Mouse (Mus musculus): Measurements from ENCODE around the gene Vamp8. TPM values are rescaled to one million over a fixed set of nuclear protein-coding genes. Genes with fewer than 3 reads are reported as not detected.
A peak's percentile ranks its signal among the peaks of the same experiment; 100 is the strongest.

Vamp8 gene
- polyA plus RNA-seq, 1 experiment from 2014 or later = 189 TPM

DNA sequence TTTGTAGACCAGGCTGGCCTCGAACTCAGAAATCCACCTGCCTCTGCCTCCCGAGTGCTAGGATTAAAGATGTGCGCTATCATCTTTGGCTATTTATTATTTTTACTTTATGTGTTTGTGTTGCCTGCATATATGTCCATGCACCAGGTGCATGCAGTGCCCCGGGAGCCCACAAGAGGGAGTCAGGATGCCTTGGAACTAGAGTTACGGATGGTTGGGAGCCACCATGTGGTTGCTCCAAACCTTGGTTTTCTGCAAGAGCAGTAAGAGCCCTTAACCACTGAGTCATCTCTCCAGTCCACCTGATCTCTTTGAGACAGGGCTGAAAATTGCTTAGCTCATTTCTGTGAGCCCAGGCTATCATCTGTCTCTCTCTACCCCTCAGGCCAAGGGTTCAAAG, 16.6 kb upstream of the Vamp8 start:
- ChIA-PET POLR2A (no interaction called here), CTCF (interaction anchor here (0.6 to 1.3 kb wide), 14 partner anchors 9 to 834 kb away, joined by 3 to 5 read pairs (median 3); no protein-coding TSS in a partner anchor)
- DNase-seq (ENCODE audit: low read depth, low spot score) (no peak), ATAC-seq (peak; percentile 91)
- in situ Hi-C loops (cut with MboI; ENCODE audit: low pct_unique_long_range_greater_than_20kb) = loop anchor here (5.0 kb wide), 1 partner anchor 125 kb away; no protein-coding TSS in a partner anchor
- no peaks in the 10 kb centered on the region for H3K27me3 ChIP-seq
- peak; percentile 97 for TF ChIP-seq CTCF (IDR thresholded peaks at IDR 0.05)

DNA sequence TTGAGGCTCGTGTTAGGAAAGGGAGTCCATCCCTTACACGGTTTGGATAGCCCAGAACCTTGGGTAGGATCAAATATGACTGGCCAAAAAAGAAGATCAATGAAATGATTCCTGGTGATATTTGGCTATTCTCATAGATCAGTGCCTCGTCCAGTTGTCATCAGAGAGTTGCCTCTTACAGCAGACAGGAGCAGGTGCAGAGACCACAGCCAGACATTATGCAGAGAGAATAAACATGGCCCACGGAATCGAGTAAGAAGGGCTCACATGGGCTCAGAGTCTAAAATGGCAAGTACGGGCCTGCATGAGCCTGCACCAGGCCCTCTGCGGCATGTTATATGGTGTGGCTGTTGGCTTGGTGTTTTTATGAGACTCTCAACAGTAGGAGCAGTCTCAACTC, 14.9 kb upstream of the Vamp8 start:
- H3K27me3 ChIP-seq = no peaks in the 10 kb centered on the region
- no peak for TF ChIP-seq CTCF (IDR thresholded peaks at IDR 0.05)
- in situ Hi-C loops (cut with MboI; ENCODE audit: low pct_unique_long_range_greater_than_20kb) = loop anchor here (5.0 kb wide), 1 partner anchor 123 kb away; no protein-coding TSS in a partner anchor
- POLR2A ChIA-PET = no interaction called here
- CTCF ChIA-PET = no interaction called here
- DNase-seq (ENCODE audit: low read depth, low spot score) (no peak), ATAC-seq (no peak)

DNA sequence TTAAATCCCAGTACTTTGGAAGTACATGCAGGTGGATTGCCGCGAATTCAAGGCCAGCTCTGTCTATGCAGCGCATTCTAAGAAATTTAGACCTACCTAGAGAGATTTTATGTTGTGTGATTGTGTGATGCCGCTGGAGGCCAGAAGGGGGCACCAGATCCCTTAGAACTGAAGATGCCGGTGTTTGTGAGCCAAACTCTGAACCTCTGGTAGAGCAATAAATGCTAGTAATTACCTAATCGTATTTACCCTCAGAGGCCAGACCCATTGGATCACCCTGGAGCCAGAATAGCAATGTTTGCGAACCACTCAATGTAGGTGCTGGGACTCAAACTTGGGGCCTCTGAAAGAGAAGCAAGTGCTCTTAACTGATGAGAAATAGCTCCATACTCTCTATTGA, 11.4 kb upstream of the Vamp8 start:
- POLR2A ChIA-PET = no interaction called here
- no peaks in the 10 kb centered on the region for H3K27me3 ChIP-seq
- ATAC-seq (no peak), DNase-seq (ENCODE audit: low read depth, low spot score) (no peak)
- peak; percentile 94 for TF ChIP-seq CTCF (IDR thresholded peaks at IDR 0.05)
- CTCF ChIA-PET = interaction anchor here (0.7 to 1.9 kb wide), 5 partner anchors 9 to 81 kb away, joined by 3 to 11 read pairs (median 4); partner anchors contain the start of gene Vamp8
- in situ Hi-C loops (cut with MboI; ENCODE audit: low pct_unique_long_range_greater_than_20kb) = no loop called here

GRCm38 (mm10) chr6:72399967-72400366, 9.5 kb upstream of the Vamp8 start:
- DNase-seq (ENCODE audit: low read depth, low spot score) = no peak
- H3K27me3 ChIP-seq = no peaks in the 10 kb centered on the region
- in situ Hi-C loops (cut with MboI; ENCODE audit: low pct_unique_long_range_greater_than_20kb) = no loop called here
- no peak for TF ChIP-seq CTCF (IDR thresholded peaks at IDR 0.05)
- ChIA-PET POLR2A (no interaction called here), CTCF (interaction anchor here (1.0 to 1.9 kb wide), 3 partner anchors 9 to 35 kb away, joined by 5 to 7 read pairs (median 5); partner anchors contain the start of gene Vamp8)
- ATAC-seq = no peak

DNA sequence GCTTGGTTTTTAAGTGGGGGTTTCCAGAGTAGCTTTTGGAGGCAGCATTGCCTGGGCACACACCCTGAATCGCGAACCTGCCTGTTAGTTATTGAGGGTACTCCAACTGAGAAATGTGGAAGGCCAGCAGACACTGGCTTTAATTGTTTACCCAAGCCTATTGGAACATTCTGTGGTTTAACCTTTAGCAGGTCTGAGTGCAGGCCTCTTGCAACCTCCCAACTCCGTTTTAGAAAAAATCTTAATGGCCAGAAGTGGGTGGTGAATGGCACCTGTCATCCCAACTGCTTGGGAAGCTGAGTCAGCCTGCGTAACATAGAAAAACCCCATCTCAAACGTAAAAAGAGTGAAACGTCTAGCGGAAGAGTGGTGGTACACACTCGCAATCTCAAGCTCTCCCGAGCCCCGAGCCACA, 6.3 kb upstream of the Vamp8 start:
- in situ Hi-C loops (cut with MboI; ENCODE audit: low pct_unique_long_range_greater_than_20kb) = no loop called here
- CTCF ChIA-PET = interaction anchor here (0.9 to 1.1 kb wide), 3 partner anchors 11 to 16 kb away, joined by 3 read pairs; no protein-coding TSS in a partner anchor
- POLR2A ChIA-PET = no interaction called here
- H3K27me3 ChIP-seq = no peaks in the 10 kb centered on the region
- ATAC-seq = no peak
- no peak for DNase-seq (ENCODE audit: low read depth, low spot score)
- TF ChIP-seq CTCF (IDR thresholded peaks at IDR 0.05) = no peak

GRCm38 (mm10) chr6:72392341-72392740, 1.8 kb upstream of the Vamp8 start:
- no peaks in the 10 kb centered on the region for H3K27me3 ChIP-seq
- no peak for ATAC-seq
- ChIA-PET POLR2A (no interaction called here), CTCF (interaction anchor here (1.3 kb wide), 1 partner anchor 10 kb away, joined by 4 read pairs; no protein-coding TSS in a partner anchor)
- no peak for TF ChIP-seq CTCF (IDR thresholded peaks at IDR 0.05)
- in situ Hi-C loops (cut with MboI; ENCODE audit: low pct_unique_long_range_greater_than_20kb) = no loop called here
- no peak for DNase-seq (ENCODE audit: low read depth, low spot score)

GRCm38 (mm10) chr6:72390795-72391521, 455 bp upstream of the Vamp8 start:
- in situ Hi-C loops (cut with MboI; ENCODE audit: low pct_unique_long_range_greater_than_20kb) = no loop called here
- H3K27me3 ChIP-seq = no peaks in the 10 kb centered on the region
- ChIA-PET POLR2A (interaction anchor here (1.1 to 1.2 kb wide), 2 partner anchors 20 to 27 kb away, joined by 3 to 4 read pairs; no protein-coding TSS in a partner anchor), CTCF (interaction anchor here (0.8 to 3.2 kb wide), 11 partner anchors 9 to 66 kb away, joined by 3 to 11 read pairs (median 5); partner anchors contain the start of genes Tmem150a and Vamp5)
- ATAC-seq (no peak), DNase-seq (ENCODE audit: low read depth, low spot score) (no peak)
- no peak for TF ChIP-seq CTCF (IDR thresholded peaks at IDR 0.05)

- no peak for DNase-seq (ENCODE audit: low read depth, low spot score)
- CTCF ChIA-PET = interaction anchor here (0.9 to 3.2 kb wide), 14 partner anchors 8 to 65 kb away, joined by 3 to 11 read pairs (median 4); partner anchors contain the start of genes Tmem150a and Vamp5
- POLR2A ChIA-PET = interaction anchor here (0.8 to 1.7 kb wide), 3 partner anchors 10 to 26 kb away, joined by 3 to 7 read pairs (median 3); partner anchors contain the start of genes Rnf181 and Vamp5
- no peak for TF ChIP-seq CTCF (IDR thresholded peaks at IDR 0.05)
- in situ Hi-C loops (cut with MboI; ENCODE audit: low pct_unique_long_range_greater_than_20kb) = no loop called here
- H3K27me3 ChIP-seq = no peaks in the 10 kb centered on the region
- ATAC-seq = peak; percentile 15
Observed at GRCm38 (mm10) chr6:72389471-72389940, 997 bp downstream of the Vamp8 start.

- ChIA-PET POLR2A (interaction anchor here (1.7 kb wide), 1 partner anchor 10 kb away, joined by 7 read pairs; the partner anchor contains the start of gene Vamp5), CTCF (interaction anchor here (1.2 to 3.2 kb wide), 5 partner anchors 8 to 35 kb away, joined by 4 to 11 read pairs (median 4); partner anchors contain the start of gene Vamp5)
- DNase-seq (ENCODE audit: low read depth, low spot score) (no peak), ATAC-seq (no peak)
- in situ Hi-C loops (cut with MboI; ENCODE audit: low pct_unique_long_range_greater_than_20kb) = no loop called here
- no peaks in the 10 kb centered on the region for H3K27me3 ChIP-seq
- no peak for TF ChIP-seq CTCF (IDR thresholded peaks at IDR 0.05)
Observed at GRCm38 (mm10) chr6:72388791-72389329, 1.6 kb downstream of the Vamp8 start.

GRCm38 (mm10) chr6:72388266-72388665, 2.2 kb downstream of the Vamp8 start:
- POLR2A ChIA-PET = interaction anchor here (0.9 kb wide), 1 partner anchor 43 kb away, joined by 3 read pairs; the partner anchor contains the start of gene Usp39
- DNase-seq (ENCODE audit: low read depth, low spot score) (no peak), ATAC-seq (no peak)
- no peak for TF ChIP-seq CTCF (IDR thresholded peaks at IDR 0.05)
- in situ Hi-C loops (cut with MboI; ENCODE audit: low pct_unique_long_range_greater_than_20kb) = no loop called here
- CTCF ChIA-PET = interaction anchor here (1.5 kb wide), 1 partner anchor 19 kb away, joined by 4 read pairs; no protein-coding TSS in a partner anchor
- no peaks in the 10 kb centered on the region for H3K27me3 ChIP-seq

Measured in Patski (cell line).